Mouse (Mus musculus) lung, embryonic 16.5 days (tissue): ENCODE results near the gene Cgnl1. TPM values are rescaled to one million over a fixed set of nuclear protein-coding genes. Genes with fewer than 3 reads are reported as not detected.

Experiments used
- ATAC-seq: fragments of 200-750 bp; cut with Nextera tagmentation; 2 replicates; pipeline ENCODE4 v1.8.0; 2017; ENCODE audit warnings: low read depth, mild to moderate bottlenecking, moderate library complexity
- H3K27ac ChIP-seq: fragments of 300-500 bp; sonication (generic); 2 replicates; pipeline ENCODE4 v1.5.1; 2014; ENCODE audit warnings: mild to moderate bottlenecking, control low read depth, low read length
- H3K27me3 ChIP-seq: fragments of 300-500 bp; sonication (generic); 2 replicates; pipeline ENCODE4 v1.6.1; 2014; ENCODE audit warnings: low read depth, low read length, mixed read lengths; ENCODE audit not compliant: control insufficient read depth, insufficient read depth
- H3K36me3 ChIP-seq: fragments of 300-500 bp; sonication (generic); 2 replicates; pipeline ENCODE4 v1.6.1; 2014; ENCODE audit warnings: low read length; ENCODE audit not compliant: control insufficient read depth, insufficient read depth
- H3K4me1 ChIP-seq: fragments of 300-500 bp; sonication (generic); replicated peaks from 2 replicates; pipeline ENCODE4 v1.6.1; 2014; ENCODE audit warnings: low read length, mixed read lengths; ENCODE audit not compliant: control insufficient read depth, insufficient read depth
- H3K4me2 ChIP-seq: fragments of 300-500 bp; sonication (generic); 2 replicates; pipeline ENCODE4 v1.6.1; 2014; ENCODE audit warnings: low read depth, low read length, control low read depth
- H3K4me3 ChIP-seq: fragments of 300-500 bp; sonication (generic); 2 replicates; pipeline ENCODE4 v1.5.1; 2014; ENCODE audit warnings: mild to moderate bottlenecking, low read length, control low read depth
- H3K9ac ChIP-seq: fragments of 300-500 bp; sonication (generic); 2 replicates; pipeline ENCODE4 v1.6.1; 2014; ENCODE audit warnings: low read length, control low read depth
- H3K9me3 ChIP-seq: fragments of 300-500 bp; sonication (generic); 2 replicates; pipeline ENCODE4 v1.6.1; 2016; ENCODE audit warnings: low read length; ENCODE audit not compliant: control insufficient read depth
- WGBS: fragments of 180-500 bp; shearing (Covaris S2); extraction: QIAGEN DNeasy Blood & Tissue Kit; methylation state at CpG from one replicate; pipeline ENCODE4 v1.1.7; 2014; 5-methylcytosine and 5-hydroxymethylcytosine counted together
- polyA plus RNA-seq: library from polyadenylated mRNA; unstranded; fragments of >200 nt; fragmentation: Nextera tagmentation; extraction: Ambion mirVana; gene quantifications from 2 replicates; pipeline ENCODE4 v1.2.1, GENCODE M21; 2015

Gene Cgnl1
- polyA plus RNA-seq, 1 experiment from 2014 or later, result 21.8 TPM

- Histone ChIP-seq H3K27me3 (no peaks in the 10 kb centered on the region), H3K9me3 (no peaks in the 10 kb centered on the region), H3K9ac (no peak overlapping the region), H3K4me3 (no peak overlapping the region), H3K4me2 (no peak overlapping the region), H3K4me1 (no peaks in the 10 kb centered on the region), H3K36me3 (no peaks in the 10 kb centered on the region), H3K27ac (no peak overlapping the region)
- 47% methylated on average over 4 of the region's 4 CpGs for WGBS
- no peak for ATAC-seq
Measured at GRCm38 (mm10) chr9:71807801-71808200, 36.4 kb upstream of the Cgnl1 start.

- 0% methylated on average over 2 of the region's 2 CpGs for WGBS
- Histone ChIP-seq H3K36me3 (no peaks in the 10 kb centered on the region), H3K4me3 (no peak overlapping the region), H3K4me2 (no peak overlapping the region), H3K27me3 (no peaks in the 10 kb centered on the region), H3K9ac (no peak overlapping the region), H3K9me3 (no peaks in the 10 kb centered on the region), H3K27ac (no peak overlapping the region), H3K4me1 (no peaks in the 10 kb centered on the region)
- ATAC-seq, result peak; percentile 75
Measured at GRCm38 (mm10) chr9:71806422-71806805, 35.0 kb upstream of the Cgnl1 start.

- H3K36me3 ChIP-seq, result no peaks in the 10 kb centered on the region
- no peak overlapping the region for H3K27ac ChIP-seq
- no peak for ATAC-seq
- WGBS, result 77% methylated on average over 6 of the region's 6 CpGs
- no peak overlapping the region for H3K9ac ChIP-seq
- H3K27me3 ChIP-seq, result no peaks in the 10 kb centered on the region
- H3K4me3 ChIP-seq, result no peak overlapping the region
- H3K4me2 ChIP-seq, result no peak overlapping the region
- H3K4me1 ChIP-seq, result no peaks in the 10 kb centered on the region
- no peaks in the 10 kb centered on the region for H3K9me3 ChIP-seq
Measured at GRCm38 (mm10) chr9:71805646-71806421, 34.4 kb upstream of the Cgnl1 start.

GRCm38 (mm10) chr9:71804116-71804515 lies 32.7 kb upstream of the Cgnl1 start:
- ATAC-seq, result no peak
- H3K9ac ChIP-seq, result no peak overlapping the region
- no peaks in the 10 kb centered on the region for H3K9me3 ChIP-seq
- 28% methylated on average over 6 of the region's 6 CpGs for WGBS
- H3K27me3 ChIP-seq, result no peaks in the 10 kb centered on the region
- no peaks in the 10 kb centered on the region for H3K36me3 ChIP-seq
- H3K4me1 ChIP-seq, result no peaks in the 10 kb centered on the region
- H3K27ac ChIP-seq, result no peak overlapping the region
- no peak overlapping the region for H3K4me3 ChIP-seq
- no peak overlapping the region for H3K4me2 ChIP-seq

- Histone ChIP-seq H3K4me2 (no peak overlapping the region), H3K9ac (no peak overlapping the region), H3K27me3 (no peaks in the 10 kb centered on the region), H3K4me3 (no peak overlapping the region), H3K27ac (no peak overlapping the region), H3K4me1 (no peaks in the 10 kb centered on the region), H3K9me3 (no peaks in the 10 kb centered on the region), H3K36me3 (no peaks in the 10 kb centered on the region)
- ATAC-seq, result no peak
- WGBS, result 38% methylated on average over 7 of the region's 7 CpGs
Measured at GRCm38 (mm10) chr9:71803281-71803680, 31.9 kb upstream of the Cgnl1 start.

- Histone ChIP-seq H3K27me3 (no peaks in the 10 kb centered on the region), H3K4me1 (no peaks in the 10 kb centered on the region), H3K27ac (no peak overlapping the region), H3K9ac (no peak overlapping the region), H3K9me3 (no peaks in the 10 kb centered on the region), H3K4me2 (no peak overlapping the region), H3K4me3 (no peak overlapping the region), H3K36me3 (no peaks in the 10 kb centered on the region)
- 80% methylated on average over 5 of the region's 5 CpGs for WGBS
- no peak for ATAC-seq
Measured at GRCm38 (mm10) chr9:71799598-71799997, 28.2 kb upstream of the Cgnl1 start.

GRCm38 (mm10) chr9:71798176-71798575 lies 26.8 kb upstream of the Cgnl1 start:
- H3K27ac ChIP-seq, result no peak overlapping the region
- 62% methylated on average over 5 of the region's 5 CpGs for WGBS
- ATAC-seq, result no peak
- H3K4me1 ChIP-seq, result no peaks in the 10 kb centered on the region
- no peak overlapping the region for H3K4me3 ChIP-seq
- no peaks in the 10 kb centered on the region for H3K36me3 ChIP-seq
- no peak overlapping the region for H3K9ac ChIP-seq
- H3K27me3 ChIP-seq, result no peaks in the 10 kb centered on the region
- H3K4me2 ChIP-seq, result no peak overlapping the region
- no peaks in the 10 kb centered on the region for H3K9me3 ChIP-seq

GRCm38 (mm10) chr9:71777404-71777803 lies 6.0 kb upstream of the Cgnl1 start:
- no peak for ATAC-seq

GRCm38 (mm10) chr9:71776337-71776736 lies 4.9 kb upstream of the Cgnl1 start:
- H3K9ac ChIP-seq, result no peak overlapping the region
- no peaks in the 10 kb centered on the region for H3K36me3 ChIP-seq
- no peak overlapping the region for H3K4me2 ChIP-seq
- no peaks in the 10 kb centered on the region for H3K4me1 ChIP-seq
- no peak overlapping the region for H3K27ac ChIP-seq
- H3K4me3 ChIP-seq, result no peak overlapping the region
- no peaks in the 10 kb centered on the region for H3K27me3 ChIP-seq
- 63% methylated on average over 3 of the region's 3 CpGs for WGBS
- no peak for ATAC-seq
- H3K9me3 ChIP-seq, result no peaks in the 10 kb centered on the region

More at GRCm38 (mm10) chr9:71777404-71777803, 6.0 kb upstream of the Cgnl1 start:
- no peak overlapping the region for H3K4me2 ChIP-seq
- H3K4me1 ChIP-seq, result no peaks in the 10 kb centered on the region
- no peak overlapping the region for H3K4me3 ChIP-seq
- H3K27me3 ChIP-seq, result no peaks in the 10 kb centered on the region
- H3K9me3 ChIP-seq, result no peaks in the 10 kb centered on the region
- WGBS, result 89% methylated on average over 3 of the region's 3 CpGs
- H3K9ac ChIP-seq, result no peak overlapping the region
- H3K27ac ChIP-seq, result no peak overlapping the region
- H3K36me3 ChIP-seq, result no peaks in the 10 kb centered on the region
